Mouse (Mus musculus): Measurements from ENCODE around the gene Sec22a.

Gene Sec22a

DNA sequence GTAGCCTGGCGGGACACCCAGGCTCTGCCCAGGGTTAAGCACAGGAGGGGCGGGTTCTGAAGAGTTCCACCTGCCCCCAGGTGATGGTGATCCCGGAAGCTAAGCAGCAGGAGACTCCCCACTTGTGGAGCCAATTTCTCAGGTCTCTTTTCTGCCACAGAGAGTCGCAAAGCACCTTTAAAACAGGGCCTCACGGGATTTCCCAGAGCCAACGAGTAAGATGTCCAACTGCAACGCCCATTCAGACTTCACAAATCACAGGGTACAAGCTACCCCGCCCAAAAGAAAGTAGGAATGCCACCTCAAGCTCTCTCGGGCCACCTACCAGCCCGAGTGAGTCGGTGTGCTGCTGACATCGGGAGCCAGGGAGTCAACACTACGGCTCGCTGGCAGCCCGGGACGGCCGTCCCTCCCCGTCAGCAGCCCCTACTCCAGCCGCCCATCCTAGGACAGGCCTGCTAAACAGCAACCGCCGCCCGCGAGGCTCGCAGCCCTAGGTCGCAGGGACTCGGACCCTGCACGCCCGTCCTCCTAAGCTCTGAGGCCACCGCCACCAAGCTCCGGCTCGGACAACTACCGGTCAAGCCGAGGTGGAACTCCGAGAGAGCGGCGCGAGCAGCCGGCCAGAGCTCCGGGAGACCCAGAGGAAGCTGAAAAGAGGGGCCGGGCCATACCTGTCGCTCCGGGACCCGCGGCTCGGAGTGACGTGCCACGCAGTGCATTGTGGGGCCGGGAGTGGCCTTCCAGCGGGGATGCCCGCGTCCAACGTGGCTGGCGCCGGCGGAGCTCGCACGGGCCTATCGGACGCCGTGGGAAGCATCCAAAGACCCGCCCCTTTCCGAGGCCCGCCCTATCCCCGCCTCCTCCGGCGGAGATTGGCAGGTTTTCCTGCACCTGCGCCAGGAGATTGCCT is at the start of gene Sec22a:
Gene Sec22a, minus strand, starts transcription at position 769 of the 913 bp plus-strand sequence.
- peak; percentile 97 for DNase-seq (ENCODE audit: inconsistent ontology term)

- no peak for DNase-seq (ENCODE audit: inconsistent ontology term)
Measured at GRCm38 (mm10) chr16:35406706-35407105, 43.0 kb upstream of the Sec22a start.

DNA sequence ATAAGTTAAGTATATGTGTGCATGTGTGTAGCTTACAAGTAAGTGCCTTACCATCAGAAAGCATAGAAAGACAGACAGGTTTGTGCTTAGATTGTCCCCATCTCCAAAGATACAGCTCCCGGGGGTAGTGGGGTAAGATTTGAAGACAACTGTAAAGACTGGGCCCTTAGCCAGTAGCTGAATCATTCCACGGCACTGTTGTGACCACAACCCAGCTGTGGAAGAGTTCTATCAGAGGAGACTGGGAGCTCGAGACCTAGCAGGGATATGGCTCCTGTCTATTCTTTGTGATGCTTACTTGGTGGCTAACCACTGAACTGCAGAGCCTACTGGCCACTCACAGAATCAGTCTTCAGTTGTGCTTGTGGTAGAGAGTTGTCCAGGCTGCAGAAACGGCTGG is 42.4 kb upstream of the Sec22a start:
- no peak for DNase-seq (ENCODE audit: inconsistent ontology term)

GRCm38 (mm10) chr16:35405348-35406080 is 41.8 kb upstream of the Sec22a start:
- DNase-seq (ENCODE audit: inconsistent ontology term): no peak

- DNase-seq (ENCODE audit: inconsistent ontology term): no peak
Measured at GRCm38 (mm10) chr16:35404864-35405263, 41.1 kb upstream of the Sec22a start.

DNA sequence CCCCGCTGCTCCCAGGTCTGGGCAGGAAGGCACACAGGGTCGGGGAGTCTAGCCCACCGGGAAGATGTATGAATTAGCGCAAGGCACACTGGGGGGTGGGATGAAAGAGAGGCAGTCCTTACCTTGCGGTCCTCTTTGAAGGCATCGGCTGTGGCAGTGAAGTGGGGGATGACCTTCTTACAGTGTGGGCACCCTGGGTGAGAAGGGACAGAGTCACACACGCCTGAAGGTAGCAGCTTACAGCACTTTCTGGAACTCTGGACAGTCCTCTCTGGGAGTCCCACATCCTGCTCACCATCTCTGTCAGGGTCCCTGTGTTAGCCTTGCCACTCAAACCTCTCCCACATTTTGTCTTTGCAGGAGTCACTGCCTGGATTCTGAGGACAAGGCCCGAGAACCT is 40.2 kb upstream of the Sec22a start:
- no peak for DNase-seq (ENCODE audit: inconsistent ontology term)

DNA sequence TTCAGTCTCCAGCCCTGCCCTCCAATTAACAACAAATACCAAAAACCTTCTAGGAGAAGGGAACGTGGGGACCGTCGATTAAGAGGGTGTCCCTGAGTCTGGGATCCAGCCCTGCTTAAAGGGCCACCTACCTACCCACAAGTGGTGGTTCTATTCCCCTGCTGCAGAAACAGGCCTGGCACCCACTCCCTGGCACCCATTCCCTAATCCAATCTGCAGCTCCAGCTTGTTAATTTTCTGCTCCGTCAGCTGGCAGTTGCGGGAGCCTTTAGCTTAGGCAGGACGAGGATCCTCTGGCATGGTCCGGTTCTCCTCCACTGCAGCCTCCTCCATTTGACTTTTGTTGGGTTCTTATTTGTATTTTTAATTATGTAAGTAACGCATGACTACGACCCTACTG is 39.6 kb upstream of the Sec22a start:
- DNase-seq (ENCODE audit: inconsistent ontology term): no peak

DNA sequence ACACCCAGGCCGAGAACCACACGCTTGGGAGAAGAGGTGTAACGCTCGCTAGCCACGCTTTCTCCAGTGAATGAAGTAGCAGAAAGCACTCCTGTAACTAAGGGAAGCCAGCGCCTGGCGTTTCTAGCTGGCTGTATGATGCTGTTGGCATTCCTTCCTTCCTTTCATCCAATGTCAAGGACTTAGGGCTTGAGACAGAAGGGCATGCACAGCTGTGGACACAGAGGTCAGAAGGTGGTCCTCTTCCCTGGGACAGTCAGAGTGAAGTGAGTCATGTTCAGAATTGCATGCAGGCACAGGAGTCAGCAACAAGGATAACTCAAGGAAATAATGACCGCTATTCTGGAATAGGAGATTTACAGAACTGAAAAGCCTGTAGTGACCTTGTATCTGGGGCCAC is 29.1 kb upstream of the Sec22a start:
- DNase-seq (ENCODE audit: inconsistent ontology term): no peak

GRCm38 (mm10) chr16:35385654-35386053 is 21.9 kb upstream of the Sec22a start:
- DNase-seq (ENCODE audit: inconsistent ontology term): peak; percentile 87

DNA sequence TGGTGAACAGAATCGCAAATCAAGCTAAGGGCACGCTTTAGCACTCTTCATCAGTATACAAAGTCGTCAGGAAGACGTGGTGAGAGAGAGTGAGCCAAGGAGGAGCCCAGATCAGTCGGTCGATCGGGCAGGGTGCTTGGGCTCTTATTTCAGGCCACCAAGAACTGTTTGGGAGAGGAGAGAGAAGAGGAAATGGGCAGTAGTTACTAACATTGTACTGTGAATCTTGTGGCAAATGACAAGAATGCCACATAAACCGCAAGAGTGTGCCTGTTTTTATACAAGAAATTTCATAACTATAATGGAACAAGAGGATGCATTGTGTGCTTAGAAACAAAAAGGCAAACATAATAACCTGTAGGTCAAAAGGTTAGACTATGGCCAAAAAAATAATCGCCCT is 16.3 kb upstream of the Sec22a start:
- DNase-seq (ENCODE audit: inconsistent ontology term): peak; percentile 8

- no peak for DNase-seq (ENCODE audit: inconsistent ontology term)
Measured at GRCm38 (mm10) chr16:35379344-35379743, 15.6 kb upstream of the Sec22a start.

- no peak for DNase-seq (ENCODE audit: inconsistent ontology term)
Measured at GRCm38 (mm10) chr16:35364063-35364428, 328 bp upstream of the Sec22a start.

DNA sequence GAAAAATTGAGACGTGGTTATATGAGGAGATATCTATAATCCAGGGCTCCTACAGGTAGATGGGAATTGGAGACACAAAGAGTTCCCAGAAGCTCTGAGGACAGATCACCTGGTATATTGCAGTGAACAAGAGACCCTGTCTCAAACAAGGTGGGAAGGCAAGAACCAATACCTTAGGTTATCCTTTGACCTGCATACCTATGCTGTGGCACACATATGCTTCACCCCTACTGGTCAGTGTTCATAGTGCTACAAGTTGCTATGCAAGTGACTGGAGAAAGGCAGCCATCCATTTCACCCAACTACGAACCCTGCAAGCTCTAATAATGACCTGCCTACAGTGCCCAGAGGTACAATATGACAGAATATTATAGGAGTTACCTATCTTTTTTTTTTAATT is 1.5 kb downstream of the Sec22a start:
- DNase-seq (ENCODE audit: inconsistent ontology term): no peak

- DNase-seq (ENCODE audit: inconsistent ontology term): peak; percentile 9
Measured at GRCm38 (mm10) chr16:35360593-35360992, 3.1 kb downstream of the Sec22a start.

GRCm38 (mm10) chr16:35357449-35357848 is 6.3 kb downstream of the Sec22a start:
- no peak for DNase-seq (ENCODE audit: inconsistent ontology term)

GRCm38 (mm10) chr16:35330451-35330850 is 33.3 kb downstream of the Sec22a start:
- DNase-seq (ENCODE audit: inconsistent ontology term): peak; percentile 90

- DNase-seq (ENCODE audit: inconsistent ontology term): no peak
Measured at GRCm38 (mm10) chr16:35319773-35320172, 43.9 kb downstream of the Sec22a start.

DNA sequence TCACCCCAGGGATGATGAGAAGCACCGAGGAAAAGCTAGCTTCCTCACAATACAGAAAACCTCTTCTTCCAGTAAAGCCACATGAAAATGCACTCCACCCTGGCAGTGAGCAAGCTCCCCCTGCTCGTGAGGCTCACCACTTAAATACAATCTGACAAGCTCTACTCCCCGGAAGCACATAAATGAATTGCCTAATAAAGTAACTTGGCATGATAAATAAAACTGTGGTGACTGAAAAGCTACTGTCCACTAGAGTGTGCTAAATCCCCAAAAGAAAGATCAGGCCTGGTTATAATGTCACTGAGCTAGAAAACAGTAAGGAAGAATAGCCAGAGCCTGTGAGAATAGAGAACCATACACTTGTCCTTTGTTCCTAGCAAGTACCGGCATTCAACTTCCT is 44.4 kb downstream of the Sec22a start:
- DNase-seq (ENCODE audit: inconsistent ontology term): peak; percentile 83

GRCm38 (mm10) chr16:35318397-35318796 is 45.3 kb downstream of the Sec22a start:
- no peak for DNase-seq (ENCODE audit: inconsistent ontology term)

GRCm38 (mm10) chr16:35317460-35317859 is 46.3 kb downstream of the Sec22a start:
- DNase-seq (ENCODE audit: inconsistent ontology term): no peak

GRCm38 (mm10) chr16:35316856-35317264 is 46.9 kb downstream of the Sec22a start:
- no peak for DNase-seq (ENCODE audit: inconsistent ontology term)

DNA sequence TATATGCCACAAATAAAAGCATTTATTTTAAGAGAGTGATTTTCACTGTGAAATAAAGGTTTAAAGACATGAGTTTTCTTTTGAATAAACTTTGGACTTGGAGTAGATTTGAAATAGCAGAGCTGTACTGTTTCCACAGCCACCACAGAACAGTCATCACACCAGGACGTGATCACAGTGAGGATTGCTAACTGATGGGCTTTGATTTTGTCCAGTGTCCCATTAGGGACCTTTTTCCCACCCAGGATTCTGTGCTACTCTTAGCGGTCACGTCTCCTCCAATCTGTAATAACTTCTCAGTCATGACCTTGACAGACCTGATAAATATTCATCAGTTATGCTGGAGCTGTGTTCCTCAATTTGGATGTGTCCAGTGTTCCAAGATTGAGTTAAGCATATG is 48.2 kb downstream of the Sec22a start:
- DNase-seq (ENCODE audit: inconsistent ontology term): no peak

GRCm38 (mm10) chr16:35311586-35311985 is 52.1 kb downstream of the Sec22a start:
- DNase-seq (ENCODE audit: inconsistent ontology term): peak; percentile 66
